Mouse (Mus musculus): Measurements from ENCODE around the gene Acvr1. TPM values are rescaled to one million over a fixed set of nuclear protein-coding genes. Genes with fewer than 3 reads are reported as not detected.

Gene Acvr1
- polyA plus RNA-seq, 1 experiment from 2014 or later: 5.9 TPM

DNA sequence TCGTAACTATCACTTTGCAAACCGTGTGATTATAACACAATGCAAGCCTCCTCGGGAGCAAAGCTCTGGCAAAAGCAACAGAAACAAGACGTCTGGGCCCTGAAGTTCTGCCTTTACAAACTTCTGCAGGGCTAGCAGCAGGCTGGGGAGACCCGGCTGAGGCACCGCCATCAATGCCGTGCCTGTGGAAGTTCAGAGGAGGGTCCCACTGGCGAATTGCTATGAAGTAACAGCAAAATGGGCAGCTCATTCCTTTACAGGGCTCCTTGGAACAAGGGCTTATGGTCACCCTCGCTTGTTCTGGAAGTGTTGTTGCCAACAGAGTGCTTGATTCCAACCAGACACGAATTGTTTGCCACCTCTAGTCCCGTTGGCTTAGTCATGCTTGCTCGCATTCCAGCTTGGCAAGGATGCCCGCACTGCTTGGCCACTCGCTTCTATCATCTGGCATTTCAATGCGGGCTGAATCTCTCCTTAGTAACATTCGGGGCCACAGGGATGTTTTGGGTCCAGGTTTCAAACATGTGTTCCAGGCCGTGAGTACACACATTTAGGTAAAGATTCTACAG, 29.9 kb upstream of the Acvr1 start:
- Histone ChIP-seq H3K36me3 (ENCODE audit: control insufficient read depth, insufficient read depth, low read length) (no peaks in the 10 kb centered on the region), H3K4me3 (replicated peaks; ENCODE audit: low read length) (no peak overlapping the region), H3K27ac (ENCODE audit: low read length) (0 out of 2 replicates have a peak overlapping the region, but pooled peaks have one; percentile 21), H3K9me3 (replicated peaks; ENCODE audit: control insufficient read depth, low read length) (no peaks in the 10 kb centered on the region), H3K9ac (ENCODE audit: low read length) (no peak overlapping the region), H3K27me3 (ENCODE audit: control insufficient read depth, insufficient read depth, low read length) (no peaks in the 10 kb centered on the region), H3K4me1 (ENCODE audit: control insufficient read depth, insufficient read depth, low read length) (peaks cover 5% of the 10 kb centered on the region; the same call in 1 of the 2 replicates), H3K4me2 (ENCODE audit: low read depth, low read length) (no peak overlapping the region)
- no peak for ATAC-seq (ENCODE audit: insufficient read depth, low FRiP score)
- WGBS: 84% methylated on average over 17 of the region's 17 CpGs

DNA sequence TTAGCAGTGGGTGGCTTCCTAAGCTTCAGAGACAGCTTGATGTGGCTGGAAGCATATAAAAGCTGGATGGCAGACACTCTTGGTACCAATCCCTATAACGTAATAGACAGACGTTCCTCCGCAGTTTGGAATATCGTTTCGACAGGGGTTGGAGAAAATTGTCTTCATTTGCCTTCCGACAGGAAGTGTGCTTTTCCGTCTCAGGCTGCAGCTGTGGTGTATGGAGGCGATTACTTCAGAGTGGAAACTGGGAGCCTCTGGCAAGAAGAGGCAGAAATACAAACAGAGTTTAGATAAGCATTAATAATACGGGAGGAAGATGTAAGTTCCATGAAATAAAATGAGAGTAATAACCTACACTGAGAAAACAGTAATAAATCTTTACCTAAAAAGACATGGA, 28.4 kb upstream of the Acvr1 start:
- no peaks in the 10 kb centered on the region for H3K36me3 ChIP-seq (ENCODE audit: control insufficient read depth, insufficient read depth, low read length)
- ATAC-seq (ENCODE audit: insufficient read depth, low FRiP score): no peak
- no peak overlapping the region for H3K4me3 ChIP-seq (replicated peaks; ENCODE audit: low read length)
- H3K27me3 ChIP-seq (ENCODE audit: control insufficient read depth, insufficient read depth, low read length): no peaks in the 10 kb centered on the region
- whole genome bisulfite sequencing: 27% methylated on average over 9 of the region's 9 CpGs
- H3K4me1 ChIP-seq (ENCODE audit: control insufficient read depth, insufficient read depth, low read length): peaks cover 5% of the 10 kb centered on the region; the same call in 1 of the 2 replicates
- H3K9me3 ChIP-seq (replicated peaks; ENCODE audit: control insufficient read depth, low read length): no peaks in the 10 kb centered on the region
- H3K9ac ChIP-seq (ENCODE audit: low read length): no peak overlapping the region
- H3K4me2 ChIP-seq (ENCODE audit: low read depth, low read length): no peak overlapping the region
- peak overlapping the region; percentile 69 for H3K27ac ChIP-seq (ENCODE audit: low read length)

DNA sequence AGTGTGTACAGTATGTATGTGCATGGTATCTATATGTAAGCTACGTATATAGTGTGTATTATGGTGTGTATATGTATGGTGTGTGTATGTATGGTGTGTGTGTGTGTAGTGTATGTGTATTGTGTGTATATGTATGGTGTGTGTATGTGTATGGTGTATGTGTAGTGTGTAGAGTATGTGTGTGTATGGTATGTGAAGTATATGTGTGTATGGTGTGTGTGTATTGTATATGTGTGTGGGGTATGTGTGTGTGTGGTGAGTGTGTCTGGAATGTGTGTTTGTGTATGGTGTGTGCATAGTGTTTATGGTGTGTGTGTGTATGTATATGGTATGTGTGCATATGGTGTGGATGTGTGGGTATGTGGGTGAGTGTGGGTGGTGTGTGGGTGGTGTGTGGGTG, 23.1 kb upstream of the Acvr1 start:
- ATAC-seq (ENCODE audit: insufficient read depth, low FRiP score): peak; percentile 17; the same call in 1 of the 2 replicates
- Histone ChIP-seq H3K4me3 (replicated peaks; ENCODE audit: low read length) (no peak overlapping the region), H3K9me3 (replicated peaks; ENCODE audit: control insufficient read depth, low read length) (no peaks in the 10 kb centered on the region), H3K27me3 (ENCODE audit: control insufficient read depth, insufficient read depth, low read length) (no peaks in the 10 kb centered on the region), H3K9ac (ENCODE audit: low read length) (no peak overlapping the region), H3K36me3 (ENCODE audit: control insufficient read depth, insufficient read depth, low read length) (no peaks in the 10 kb centered on the region), H3K27ac (ENCODE audit: low read length) (no peak overlapping the region), H3K4me2 (ENCODE audit: low read depth, low read length) (no peak overlapping the region), H3K4me1 (ENCODE audit: control insufficient read depth, insufficient read depth, low read length) (no peaks in the 10 kb centered on the region)
- WGBS: 95% methylated on average over 1 of the region's 1 CpGs

DNA sequence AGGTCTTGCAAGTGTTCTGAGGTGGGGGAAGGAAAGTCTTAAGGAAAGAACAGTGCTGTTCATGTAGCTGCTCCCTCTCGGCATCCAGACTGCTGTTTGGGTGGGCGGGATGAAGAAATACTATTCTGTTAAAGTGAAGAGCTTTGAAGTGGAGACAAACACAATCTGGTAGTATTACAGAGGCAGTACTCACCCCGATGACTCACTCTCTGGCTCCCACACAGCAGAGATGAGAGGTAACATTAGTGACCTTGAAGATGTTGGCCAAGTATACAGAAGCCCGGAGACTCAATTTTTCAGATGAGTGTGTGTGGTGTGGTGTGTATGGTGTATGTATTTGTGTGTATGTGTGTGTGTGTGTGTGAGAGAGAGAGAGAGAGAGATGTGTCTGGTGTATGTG, 22.7 kb upstream of the Acvr1 start:
- Histone ChIP-seq H3K9ac (ENCODE audit: low read length) (no peak overlapping the region), H3K4me3 (replicated peaks; ENCODE audit: low read length) (no peak overlapping the region), H3K4me1 (ENCODE audit: control insufficient read depth, insufficient read depth, low read length) (no peaks in the 10 kb centered on the region), H3K27ac (ENCODE audit: low read length) (no peak overlapping the region), H3K4me2 (ENCODE audit: low read depth, low read length) (no peak overlapping the region), H3K27me3 (ENCODE audit: control insufficient read depth, insufficient read depth, low read length) (no peaks in the 10 kb centered on the region), H3K9me3 (replicated peaks; ENCODE audit: control insufficient read depth, low read length) (no peaks in the 10 kb centered on the region), H3K36me3 (ENCODE audit: control insufficient read depth, insufficient read depth, low read length) (no peaks in the 10 kb centered on the region)
- WGBS: 41% methylated on average over 4 of the region's 4 CpGs
- peak; percentile 37; the same call in 1 of the 2 replicates for ATAC-seq (ENCODE audit: insufficient read depth, low FRiP score)

DNA sequence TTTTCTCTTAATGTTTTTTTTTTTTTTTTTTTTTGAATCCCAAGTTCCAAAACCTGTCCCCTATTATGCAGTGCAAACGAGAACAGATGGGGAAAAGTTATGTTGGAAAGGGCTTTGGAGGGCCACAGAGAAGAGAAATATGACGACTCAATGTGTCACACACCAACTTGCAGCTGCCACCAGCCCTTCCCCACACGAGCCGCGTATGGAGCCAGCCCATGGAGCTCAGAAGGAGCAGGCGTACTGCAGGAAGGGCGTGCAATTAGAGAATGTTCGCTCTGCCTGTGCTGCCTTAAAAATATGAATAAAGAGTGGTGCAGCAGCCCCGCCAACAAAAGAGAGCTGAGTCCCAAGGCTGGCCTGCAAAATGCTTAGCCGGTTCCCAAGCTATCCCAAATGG, 19.4 kb upstream of the Acvr1 start:
- Histone ChIP-seq H3K36me3 (ENCODE audit: control insufficient read depth, insufficient read depth, low read length) (no peaks in the 10 kb centered on the region), H3K9ac (ENCODE audit: low read length) (no peak overlapping the region), H3K27ac (ENCODE audit: low read length) (no peak overlapping the region), H3K27me3 (ENCODE audit: control insufficient read depth, insufficient read depth, low read length) (no peaks in the 10 kb centered on the region), H3K4me1 (ENCODE audit: control insufficient read depth, insufficient read depth, low read length) (no peaks in the 10 kb centered on the region), H3K4me2 (ENCODE audit: low read depth, low read length) (no peak overlapping the region), H3K9me3 (replicated peaks; ENCODE audit: control insufficient read depth, low read length) (no peaks in the 10 kb centered on the region), H3K4me3 (replicated peaks; ENCODE audit: low read length) (no peak overlapping the region)
- 67% methylated on average over 10 of the region's 10 CpGs for WGBS
- ATAC-seq (ENCODE audit: insufficient read depth, low FRiP score): no peak

DNA sequence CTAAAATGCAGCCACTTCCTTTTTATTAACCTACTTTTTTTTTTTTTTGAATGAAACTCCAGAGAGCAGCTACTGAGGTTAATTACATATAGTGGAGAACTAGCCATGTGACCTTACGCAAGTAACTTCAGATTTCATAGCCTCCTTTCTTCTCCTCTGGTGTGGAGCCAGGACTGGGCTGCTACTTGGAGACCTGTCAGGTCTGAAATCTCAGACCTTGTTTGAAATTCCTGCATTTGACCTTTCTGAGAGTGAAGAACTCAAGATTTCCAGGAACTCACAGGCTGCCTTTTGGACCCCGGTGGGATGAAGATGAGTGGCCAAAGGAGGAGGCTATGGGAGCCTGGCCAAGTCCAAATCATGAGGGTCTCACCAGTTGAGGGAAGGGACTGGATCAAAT, 7.2 kb upstream of the Acvr1 start:
- H3K27me3 ChIP-seq (ENCODE audit: control insufficient read depth, insufficient read depth, low read length): no peaks in the 10 kb centered on the region
- H3K9me3 ChIP-seq (replicated peaks; ENCODE audit: control insufficient read depth, low read length): no peaks in the 10 kb centered on the region
- no peak overlapping the region for H3K9ac ChIP-seq (ENCODE audit: low read length)
- no peak overlapping the region for H3K4me2 ChIP-seq (ENCODE audit: low read depth, low read length)
- H3K4me3 ChIP-seq (replicated peaks; ENCODE audit: low read length): no peak overlapping the region
- H3K27ac ChIP-seq (ENCODE audit: low read length): no peak overlapping the region
- 77% methylated on average over 2 of the region's 2 CpGs for WGBS
- peaks cover under 1% of the 10 kb centered on the region; the same call in 1 of the 2 replicates for H3K4me1 ChIP-seq (ENCODE audit: control insufficient read depth, insufficient read depth, low read length)
- no peaks in the 10 kb centered on the region; the same call in 1 of the 2 replicates for H3K36me3 ChIP-seq (ENCODE audit: control insufficient read depth, insufficient read depth, low read length)
- no peak for ATAC-seq (ENCODE audit: insufficient read depth, low FRiP score)

DNA sequence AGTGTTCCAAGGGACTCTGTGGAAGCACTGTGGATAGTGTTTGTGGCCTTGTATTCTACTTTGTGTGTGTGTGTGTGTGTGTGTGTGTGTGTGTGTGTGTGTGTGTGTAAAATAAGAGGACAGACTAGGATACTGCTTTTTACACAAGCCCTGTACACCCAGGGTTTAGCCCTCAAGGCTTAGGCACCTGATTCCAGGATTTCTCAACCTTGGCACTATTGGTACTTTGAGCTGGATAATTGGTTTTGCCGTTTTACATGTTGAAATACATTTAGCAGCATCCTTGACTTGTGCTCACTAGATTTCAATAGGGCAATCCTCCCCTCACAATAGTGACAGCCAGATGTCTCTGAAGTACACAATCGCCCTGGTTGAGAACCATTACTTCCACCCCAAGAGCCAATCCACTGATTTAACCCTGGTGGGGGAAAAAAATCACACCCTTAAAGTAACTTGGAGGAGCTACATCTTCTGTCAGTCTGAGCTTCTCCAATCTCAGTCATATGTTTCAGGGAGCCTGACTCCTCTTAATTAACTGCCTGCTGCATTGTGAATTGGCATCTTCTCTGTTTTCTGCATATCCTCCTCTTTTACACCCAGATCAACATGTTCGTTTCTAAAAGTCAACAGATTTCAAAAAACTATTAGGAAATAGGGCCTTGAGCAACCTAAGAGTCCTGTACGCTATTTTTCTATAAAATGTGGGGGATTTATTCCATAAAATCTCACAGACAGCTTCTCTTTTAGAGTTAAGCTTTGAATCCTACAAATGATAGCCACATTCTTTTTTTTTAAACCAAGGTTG, 2.1 kb upstream of the Acvr1 start:
- H3K4me2 ChIP-seq (ENCODE audit: low read depth, low read length): peak overlapping the region; percentile 64
- no peaks in the 10 kb centered on the region for H3K36me3 ChIP-seq (ENCODE audit: control insufficient read depth, insufficient read depth, low read length)
- peak overlapping the region; percentile 98 for H3K27ac ChIP-seq (ENCODE audit: low read length)
- H3K4me1 ChIP-seq (ENCODE audit: control insufficient read depth, insufficient read depth, low read length): peaks cover 28% of the 10 kb centered on the region
- ATAC-seq (ENCODE audit: insufficient read depth, low FRiP score): no peak
- H3K9ac ChIP-seq (ENCODE audit: low read length): no peak overlapping the region; the same call in 1 of the 2 replicates
- H3K27me3 ChIP-seq (ENCODE audit: control insufficient read depth, insufficient read depth, low read length): no peaks in the 10 kb centered on the region
- H3K9me3 ChIP-seq (replicated peaks; ENCODE audit: control insufficient read depth, low read length): no peaks in the 10 kb centered on the region
- 0 out of 2 replicates have a peak overlapping the region, but pooled peaks have one; percentile 93 for H3K4me3 ChIP-seq (replicated peaks; ENCODE audit: low read length)
- 67% methylated on average over 4 of the region's 4 CpGs for WGBS

DNA sequence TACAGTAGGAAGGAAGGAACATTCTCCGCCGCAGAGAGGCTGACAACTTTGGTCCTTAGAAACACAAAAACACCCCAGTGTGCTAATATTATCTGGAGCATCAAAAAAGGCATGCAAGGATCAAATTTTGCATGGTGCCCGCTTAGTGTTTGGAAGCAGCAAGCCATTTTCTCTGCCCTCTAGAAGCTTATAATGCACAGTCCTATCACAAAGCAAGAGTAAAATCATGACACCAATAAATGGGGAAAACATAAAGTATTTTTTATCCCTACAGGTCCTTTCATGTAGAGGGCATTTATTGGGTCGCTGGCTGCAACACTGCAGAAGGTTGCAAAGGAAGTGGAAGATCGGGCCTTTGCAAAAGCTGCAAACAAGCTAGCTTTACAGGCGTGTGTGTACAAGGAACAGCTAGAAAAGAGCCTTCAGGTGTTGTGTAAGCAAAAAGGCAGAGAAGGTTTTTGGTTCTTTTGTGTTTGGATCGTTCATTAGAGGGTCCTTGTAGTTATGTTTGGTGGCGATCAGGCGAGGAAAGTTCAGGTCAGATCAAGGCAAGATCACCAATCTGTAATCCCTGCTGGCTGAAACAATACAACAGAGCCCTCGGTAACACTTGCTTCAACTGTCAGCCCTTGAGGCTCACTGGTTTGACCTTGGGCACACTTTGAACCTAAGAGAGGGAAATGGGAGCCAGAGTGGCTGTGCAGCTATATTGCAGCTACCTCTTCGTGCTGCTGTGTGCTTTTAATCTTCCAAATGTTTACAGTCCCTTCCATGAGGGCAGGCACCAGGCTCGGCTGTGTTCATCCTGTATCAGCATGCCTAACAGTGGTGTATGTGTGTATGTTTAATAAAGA, 1.1 kb upstream of the Acvr1 start:
- H3K4me2 ChIP-seq (ENCODE audit: low read depth, low read length): peak overlapping the region; percentile 64
- H3K36me3 ChIP-seq (ENCODE audit: control insufficient read depth, insufficient read depth, low read length): no peaks in the 10 kb centered on the region
- H3K27me3 ChIP-seq (ENCODE audit: control insufficient read depth, insufficient read depth, low read length): no peaks in the 10 kb centered on the region
- peaks cover 28% of the 10 kb centered on the region for H3K4me1 ChIP-seq (ENCODE audit: control insufficient read depth, insufficient read depth, low read length)
- 9% methylated on average over 12 of the region's 12 CpGs for WGBS
- H3K27ac ChIP-seq (ENCODE audit: low read length): peak overlapping the region; percentile 98
- peak overlapping the region; percentile 93 for H3K4me3 ChIP-seq (replicated peaks; ENCODE audit: low read length)
- peak overlapping the region; percentile 95 for H3K9ac ChIP-seq (ENCODE audit: low read length)
- ATAC-seq (ENCODE audit: insufficient read depth, low FRiP score): no peak
- no peaks in the 10 kb centered on the region for H3K9me3 ChIP-seq (replicated peaks; ENCODE audit: control insufficient read depth, low read length)
